Mouse (Mus musculus) R1 (cell line): ENCODE data around the gene Afmid.
"Not testable (repeated sequence)": the region's sequence is repeated elsewhere in the genome, so short reads cannot be mapped to it uniquely, and the experiment has no call there.

ENCODE experiments used
- DNase-seq: peaks from one replicate; pipeline ENCODE4 v3.0.0-alpha.2; 2018; ENCODE audit warnings: low read depth, low spot score

The Afmid gene

DNA sequence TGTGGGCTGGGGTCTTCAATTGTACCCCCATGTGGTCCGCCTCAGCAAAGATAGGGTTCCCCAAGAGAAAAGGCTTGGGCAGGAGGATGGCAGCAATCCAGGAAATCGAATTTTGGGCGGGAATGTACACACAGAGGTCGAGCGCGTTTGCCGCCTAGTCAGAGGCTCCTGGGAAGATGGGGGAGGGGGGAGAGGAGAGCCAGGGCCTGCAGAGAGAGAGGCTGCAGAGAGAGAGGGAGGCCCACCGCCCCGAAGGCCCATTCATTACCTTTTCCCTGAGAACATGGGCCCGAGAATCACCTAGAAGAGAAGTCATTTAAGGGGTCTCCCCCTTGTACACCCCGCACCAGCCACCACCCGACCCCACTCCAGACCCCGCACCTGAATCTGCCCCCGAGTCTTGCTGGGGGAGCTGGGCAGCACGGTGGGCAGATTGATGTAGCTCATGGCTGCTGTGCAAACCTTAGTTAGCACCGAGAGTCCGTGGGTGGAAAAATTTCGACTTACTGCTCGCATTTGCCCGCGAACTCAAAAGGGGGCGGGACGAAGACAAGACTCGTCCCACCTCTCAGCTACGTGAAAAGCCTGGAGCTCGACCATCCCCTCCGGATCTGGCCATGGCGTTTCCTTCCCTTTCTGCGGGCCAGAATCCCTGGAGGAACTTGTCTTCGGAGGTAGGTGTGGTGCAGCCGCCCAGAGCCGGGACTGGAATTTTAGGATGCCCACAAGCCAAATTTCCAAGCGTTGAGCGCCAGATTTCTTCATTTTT lies at the start of gene Afmid, which contains the start of gene Tk1:
Afmid (plus strand) TSS at position 592 of the 769 bp plus-strand sequence.
Tk1 (minus strand) TSS at position 760 of the 769 bp plus-strand sequence.
- peak; percentile 97 for DNase-seq

- no peak for DNase-seq
Measured at GRCm38 (mm10) chr11:117776085-117776792, 49.5 kb upstream of the Afmid start.

- no peak for DNase-seq
Measured at GRCm38 (mm10) chr11:117777111-117777510, 48.6 kb upstream of the Afmid start.

GRCm38 (mm10) chr11:117778031-117778430 lies 47.7 kb upstream of the Afmid start:
- no peak for DNase-seq

- peak; percentile 54 for DNase-seq
Measured at GRCm38 (mm10) chr11:117778851-117779433, 46.8 kb upstream of the Afmid start.

DNA sequence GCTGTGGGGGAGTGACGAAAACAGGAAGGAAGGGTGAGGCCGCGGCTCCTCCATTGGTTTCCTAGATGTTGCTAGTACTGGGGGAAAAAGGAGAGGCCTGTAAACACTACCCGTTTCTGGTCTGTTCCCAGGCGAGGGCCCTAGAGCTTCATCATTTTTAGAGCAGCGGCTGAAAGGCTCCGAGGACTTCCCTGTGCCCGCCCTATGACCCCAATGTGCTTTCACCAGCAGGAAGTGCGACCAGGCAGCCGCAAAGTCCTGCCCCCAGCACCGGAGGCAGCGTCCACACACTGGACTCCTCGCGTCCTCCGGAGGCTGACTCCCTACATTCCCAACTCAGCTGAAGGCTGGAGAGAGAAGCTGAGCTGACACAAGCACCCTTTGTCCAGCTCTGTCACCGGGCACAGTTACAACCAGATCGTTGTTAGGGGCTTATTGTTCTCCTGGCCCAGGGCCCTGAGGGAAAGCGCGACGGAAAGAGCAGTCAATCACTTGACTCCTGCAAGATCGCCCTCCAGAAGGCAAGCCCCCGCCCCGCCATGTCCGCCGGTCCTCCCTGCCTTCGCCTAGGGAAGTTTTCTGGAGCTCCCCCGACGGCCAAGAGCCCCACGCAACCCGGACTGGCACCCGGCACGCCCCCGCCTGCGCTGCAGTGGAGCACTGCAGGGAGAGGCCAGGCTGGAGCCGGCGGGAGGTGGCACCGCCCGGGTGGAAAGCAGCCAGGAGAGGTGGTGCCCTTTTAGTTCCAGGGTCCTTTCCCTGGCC lies 46.1 kb upstream of the Afmid start:
- DNase-seq, result no peak

DNA sequence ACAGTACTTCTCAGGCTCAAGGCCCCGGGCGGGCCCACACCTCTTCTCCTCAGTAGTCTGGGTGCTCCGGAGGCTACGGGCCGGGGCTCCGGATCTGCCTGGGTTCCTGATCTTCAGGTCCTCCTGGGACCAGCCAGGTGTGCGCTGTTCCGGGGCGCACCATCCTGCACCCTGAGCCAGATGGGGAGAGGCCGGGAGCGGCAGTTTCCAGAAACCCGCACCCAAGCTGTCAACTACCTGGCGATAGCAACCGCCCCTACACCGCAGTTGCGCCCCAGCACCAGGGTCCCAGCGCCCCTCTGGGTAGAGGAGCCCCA lies 45.6 kb upstream of the Afmid start:
- no peak for DNase-seq

DNA sequence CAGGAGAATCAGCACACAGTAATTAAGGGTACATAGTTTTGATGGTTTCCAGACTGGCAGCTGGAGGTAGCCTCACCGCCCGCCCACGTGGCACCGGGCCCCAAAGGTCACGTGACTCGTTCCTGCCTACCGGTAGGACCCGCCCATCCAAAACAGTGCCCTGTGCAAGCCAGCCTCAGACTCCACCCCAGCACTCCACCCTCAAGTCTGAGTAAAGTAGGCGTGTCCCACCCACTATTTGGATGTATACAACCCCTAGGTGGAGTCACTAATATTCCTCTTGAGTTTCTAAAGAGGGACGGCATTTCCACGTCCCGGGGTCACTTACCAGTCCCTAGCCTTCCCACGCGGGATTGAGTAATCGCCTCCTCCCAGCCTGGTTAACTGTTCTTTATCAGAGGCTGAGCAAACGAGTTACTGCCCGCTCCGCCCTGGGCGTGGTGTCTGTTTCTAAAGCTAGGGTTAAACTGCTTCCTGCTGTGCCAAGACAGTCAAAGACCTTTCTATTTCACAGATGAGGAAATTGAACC lies 45.1 kb upstream of the Afmid start:
- DNase-seq, result peak; percentile 97

DNA sequence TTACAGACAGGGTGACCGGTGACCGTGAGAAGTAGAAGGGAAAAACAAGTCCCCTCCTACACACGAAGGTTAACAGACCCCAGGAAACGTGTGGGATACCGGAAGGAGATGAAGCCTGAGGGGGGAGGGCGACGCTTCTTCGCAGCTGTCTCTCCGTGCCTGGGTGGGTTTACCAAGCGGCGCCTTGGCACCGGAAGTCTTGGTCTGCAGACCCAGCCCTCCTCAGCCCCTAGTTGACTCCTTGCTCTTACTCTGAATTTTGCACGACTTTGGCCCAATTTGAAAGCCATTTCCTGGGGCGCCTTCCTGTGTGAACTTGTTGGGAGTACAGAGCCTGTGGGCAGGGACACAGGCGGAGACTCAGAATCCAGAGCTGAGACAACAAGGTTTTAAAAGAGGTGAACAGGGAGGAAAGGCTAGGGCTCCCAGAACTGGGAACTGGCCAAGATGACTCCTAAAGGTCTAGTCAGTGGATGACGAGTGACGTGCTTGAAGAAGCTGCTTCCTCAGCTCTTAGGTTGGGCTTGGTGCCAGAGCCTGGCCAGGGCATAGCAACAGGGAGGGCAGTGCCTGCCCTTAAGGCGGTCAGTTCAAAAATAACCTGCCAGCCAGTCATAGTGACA lies 44.4 kb upstream of the Afmid start:
- DNase-seq, result no peak

- no peak for DNase-seq
Measured at GRCm38 (mm10) chr11:117781993-117782704, 43.6 kb upstream of the Afmid start, which contains the start of the genes Tmc8 and Tmc6. Gene Tmc8 (plus strand): TSS chr11:117782076. Gene Tmc6 (minus strand): TSS chr11:117782198.

- DNase-seq, result no peak
Measured at GRCm38 (mm10) chr11:117782705-117783034, 43.1 kb upstream of the Afmid start.

DNA sequence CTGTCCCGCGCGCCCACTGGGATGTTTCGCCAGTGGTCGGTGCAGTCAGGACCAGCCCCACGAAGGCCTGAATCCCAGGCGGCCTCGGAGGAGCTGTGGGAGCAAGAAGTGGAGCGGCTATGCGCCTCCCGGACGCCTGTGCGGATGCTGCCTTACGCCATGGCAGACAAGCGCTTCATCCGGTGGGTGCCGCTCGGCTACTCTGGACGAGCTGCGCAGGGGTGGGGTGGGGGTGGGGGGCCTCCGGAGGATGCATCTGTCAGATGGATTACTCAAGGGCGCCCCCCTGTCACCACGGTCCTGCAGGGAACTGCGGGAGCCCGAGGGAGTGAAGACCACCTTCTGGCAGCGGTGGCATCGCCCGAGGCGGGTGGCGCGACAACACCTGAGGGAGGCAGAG lies 42.6 kb upstream of the Afmid start:
- peak; percentile 63 for DNase-seq

DNA sequence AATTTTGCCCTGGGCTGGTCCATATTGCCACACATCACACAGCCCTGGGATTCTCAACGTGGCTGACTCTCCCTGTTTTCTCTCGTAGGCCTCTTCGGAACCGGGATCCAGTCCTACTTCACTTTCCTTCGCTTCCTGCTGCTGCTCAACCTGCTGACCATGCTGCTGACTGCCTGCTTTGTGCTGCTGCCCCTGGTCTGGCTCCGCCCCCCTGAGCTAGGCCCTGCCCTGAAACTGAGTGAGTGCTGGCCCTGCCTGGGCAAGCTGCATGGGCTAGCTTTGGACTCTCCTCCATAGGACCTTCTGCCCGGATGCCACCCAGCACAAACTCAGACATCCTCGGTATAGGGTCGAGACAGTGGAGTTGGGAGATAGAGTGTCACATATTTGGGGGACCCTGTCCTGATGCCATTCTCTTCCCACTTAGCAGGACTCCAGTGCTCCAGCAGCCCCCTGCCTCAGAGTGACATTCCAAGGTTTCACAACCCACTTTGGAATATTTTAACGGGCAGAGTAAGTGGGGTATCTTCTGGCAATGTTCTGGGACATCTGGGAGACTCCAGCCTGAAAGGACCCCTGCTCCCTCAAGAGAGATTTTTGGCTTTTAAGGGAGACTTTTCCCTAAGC lies 41.9 kb upstream of the Afmid start:
- no peak for DNase-seq

- peak; percentile 88 for DNase-seq
Measured at GRCm38 (mm10) chr11:117786294-117786693, 39.4 kb upstream of the Afmid start.

DNA sequence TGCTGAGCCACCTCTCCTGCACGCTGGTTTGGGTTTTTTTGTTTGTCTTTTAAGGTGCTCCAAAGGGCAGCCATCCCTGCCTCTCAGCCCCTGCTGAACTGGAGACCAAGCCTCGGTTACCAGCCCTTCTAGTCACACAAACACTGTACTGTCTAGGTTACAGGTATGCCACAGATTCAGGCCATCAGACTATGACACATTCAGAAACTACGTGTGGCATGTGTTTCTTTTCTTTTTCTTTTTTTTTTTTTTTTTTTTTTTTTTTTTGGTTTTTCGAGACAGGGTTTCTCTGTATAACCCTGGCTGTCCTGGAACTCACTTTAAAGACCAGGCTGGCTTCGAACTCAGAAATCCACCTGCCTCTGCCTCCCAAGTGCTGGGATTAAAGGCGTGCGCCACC lies 37.2 kb upstream of the Afmid start:
- not testable (repeated sequence) for DNase-seq

DNA sequence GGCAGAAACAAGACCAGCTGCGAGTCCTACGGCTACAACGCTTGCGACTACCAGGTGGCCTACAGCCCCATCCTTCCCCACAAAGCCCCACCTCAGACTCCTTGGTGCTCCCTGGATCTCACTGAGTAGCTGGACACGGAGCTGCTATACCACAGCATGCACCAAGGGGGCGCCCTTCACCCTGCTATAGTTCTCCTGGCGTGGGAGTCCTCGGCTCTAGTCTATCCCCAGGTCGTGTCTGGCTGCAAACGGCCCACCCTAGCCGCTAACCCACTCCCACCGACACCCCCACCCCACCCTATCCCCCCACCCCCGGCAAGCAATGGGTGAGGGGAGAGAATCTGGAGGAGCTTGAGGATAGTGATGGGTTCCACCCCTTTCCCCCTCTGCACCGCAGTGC lies 35.4 kb upstream of the Afmid start:
- peak; percentile 83 for DNase-seq

DNA sequence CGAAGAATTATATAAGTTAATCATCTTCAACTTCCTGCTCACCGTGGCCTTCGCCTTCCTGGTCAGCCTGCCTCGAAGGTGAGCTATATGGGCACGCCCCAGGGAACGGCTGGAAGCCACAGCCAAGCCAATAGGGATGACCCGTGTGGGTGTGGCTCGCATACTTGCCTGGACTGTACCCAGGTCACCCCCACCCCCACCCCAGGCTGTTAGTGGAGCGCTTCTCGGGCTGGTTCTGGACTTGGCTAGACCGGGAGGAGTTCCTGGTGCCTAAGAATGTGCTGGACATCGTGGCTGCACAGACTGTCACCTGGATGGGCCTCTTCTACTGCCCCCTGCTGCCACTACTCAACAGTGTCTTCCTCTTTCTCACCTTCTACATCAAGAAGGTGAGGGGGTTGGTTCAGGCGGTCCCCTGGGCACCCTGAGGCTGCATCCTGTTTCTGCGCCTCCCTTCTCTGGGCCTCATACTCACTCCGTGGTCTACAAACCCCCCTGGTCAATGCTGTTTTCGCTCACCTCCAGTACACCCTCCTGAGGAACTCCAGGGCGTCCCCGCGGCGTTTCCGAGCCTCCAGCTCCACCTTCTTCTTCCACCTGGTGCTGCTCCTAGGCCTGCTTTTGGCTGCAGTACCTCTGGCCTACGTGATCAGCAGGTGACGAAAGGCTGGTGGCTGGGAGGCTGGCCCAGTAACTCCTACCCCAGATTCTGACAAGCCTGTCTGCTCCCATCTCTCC lies 34.9 kb upstream of the Afmid start:
- DNase-seq, result peak; percentile 78

DNA sequence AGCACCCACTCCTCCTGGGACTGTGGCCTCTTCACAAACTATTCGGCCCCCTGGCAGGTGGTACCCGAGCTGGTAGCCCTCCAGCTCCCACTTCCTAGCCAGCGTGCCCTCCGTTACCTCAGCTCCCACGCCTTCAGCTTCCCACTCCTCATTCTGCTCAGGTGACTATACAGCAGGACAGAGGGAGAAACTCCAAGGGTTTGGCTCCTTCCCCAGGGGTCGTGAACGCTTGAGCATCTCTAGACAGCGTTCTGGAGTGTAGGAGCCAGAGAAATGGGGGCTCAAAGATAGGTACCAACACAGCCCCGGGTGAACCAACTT lies 34.3 kb upstream of the Afmid start:
- no peak for DNase-seq

GRCm38 (mm10) chr11:117792281-117792888 lies 33.3 kb upstream of the Afmid start:
- DNase-seq, result peak; percentile 98
